Mouse (Mus musculus): ENCODE measurements around the gene Fam126a.

- TF ChIP-seq CTCF (IDR thresholded peaks at IDR 0.05; ENCODE audit: extremely low read depth, insufficient read depth, insufficient read length, insufficient replicate concordance) (no peak), POLR2A (IDR thresholded peaks at IDR 0.05; ENCODE audit: low read depth, low read length) (no peak)
Measured at GRCm38 (mm10) chr5:23994929-23995328, 35.6 kb downstream of the Fam126a start.

Data from spleen, adult 2 months (tissue).